Mouse (Mus musculus) MEL-GATA-1-ER (cell line): ENCODE measurements around the gene Apobec3.

Experiments
- DNase-seq: peaks from one replicate; pipeline ENCODE4 v3.0.0-alpha.2; 2012; ENCODE audit warnings: low read depth; ENCODE audit errors: extremely low read depth

The Apobec3 gene

GRCm38 (mm10) chr15:79891436-79892212 lies at the start of gene Apobec3:
Gene Apobec3, plus strand, starts transcription at chr15:79891659.
- DNase-seq: peak; percentile 76

DNA sequence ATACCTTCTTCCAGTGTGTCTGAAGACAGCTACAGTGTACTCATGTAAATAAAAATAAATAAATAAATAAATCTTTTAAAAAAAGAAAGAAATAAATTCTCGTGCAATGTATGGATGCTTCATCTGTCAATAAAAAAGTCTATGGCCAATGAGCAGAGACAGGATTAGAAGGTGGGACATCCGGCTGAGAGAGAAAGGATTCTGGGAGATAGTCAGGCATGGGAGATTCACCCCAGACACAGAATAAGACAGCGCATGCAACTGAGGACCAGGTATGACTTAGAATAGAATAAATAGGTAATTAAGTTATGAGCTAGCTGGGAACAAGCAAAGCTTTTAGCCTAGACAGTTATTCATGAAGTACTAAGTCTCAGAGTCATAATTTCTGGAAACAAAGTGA lies 48.5 kb upstream of the Apobec3 start:
- DNase-seq: no peak

- no peak for DNase-seq
Measured at GRCm38 (mm10) chr15:79845986-79846385, 45.5 kb upstream of the Apobec3 start.

DNA sequence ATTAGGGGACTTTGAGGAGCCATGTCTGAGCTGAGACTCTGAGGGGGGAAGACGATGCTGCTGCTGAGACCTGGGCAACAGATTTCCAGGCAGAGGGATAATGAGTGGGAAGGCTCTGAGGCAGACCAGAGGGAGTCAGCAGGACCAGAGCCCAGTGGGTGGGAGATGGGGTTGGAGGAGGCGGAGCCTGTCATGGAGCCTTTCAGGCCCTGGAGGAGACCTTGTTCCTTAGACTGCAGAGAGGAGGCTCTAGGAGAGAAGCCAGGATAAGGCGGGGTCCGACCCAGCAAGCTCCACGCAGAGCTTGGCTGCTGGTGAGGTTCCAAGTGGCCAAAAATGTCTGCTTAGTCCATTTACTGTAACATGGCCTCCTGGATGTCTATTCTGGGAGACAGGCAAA lies 44.4 kb upstream of the Apobec3 start:
- DNase-seq: no peak

GRCm38 (mm10) chr15:79850143-79850542 lies 41.3 kb upstream of the Apobec3 start:
- DNase-seq: no peak

- DNase-seq: no peak
Measured at GRCm38 (mm10) chr15:79858979-79859378, 32.5 kb upstream of the Apobec3 start.

GRCm38 (mm10) chr15:79859821-79860220 lies 31.6 kb upstream of the Apobec3 start:
- DNase-seq: no peak

DNA sequence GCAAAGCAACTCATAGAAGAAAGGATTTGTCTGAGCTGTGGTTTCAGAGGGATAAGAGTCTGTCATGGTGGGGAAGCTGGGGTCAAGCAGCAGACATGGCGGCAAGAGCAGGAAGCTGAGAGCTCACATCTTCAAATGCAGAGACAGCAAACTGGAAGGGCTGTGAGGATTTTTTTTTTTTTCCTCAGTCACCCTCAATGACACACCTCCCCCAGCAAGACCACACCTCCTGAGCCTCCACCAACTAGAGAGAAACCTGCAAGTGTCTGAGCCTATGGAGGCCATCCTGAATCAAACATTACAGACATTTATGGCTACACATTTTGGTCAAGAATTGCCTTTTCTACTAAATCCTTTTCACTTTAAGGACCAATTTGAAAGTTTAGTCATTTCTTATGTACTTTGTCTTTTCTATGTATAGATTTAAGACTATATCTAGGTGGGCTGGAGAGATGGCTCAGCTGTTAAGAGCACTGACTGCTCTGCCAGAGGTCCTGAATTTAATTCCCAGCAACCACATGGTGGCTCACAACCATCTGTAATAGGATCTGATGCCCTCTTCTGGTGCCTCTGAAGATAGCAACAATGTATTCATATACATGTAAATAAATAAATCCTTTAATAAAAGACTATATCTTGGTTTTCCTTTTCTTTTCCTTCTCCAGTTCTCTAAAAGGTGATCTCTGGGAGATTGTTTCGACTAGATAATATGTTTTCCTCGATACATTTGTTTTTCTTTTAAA lies 24.0 kb upstream of the Apobec3 start:
- DNase-seq: no peak

- DNase-seq: no peak
Measured at GRCm38 (mm10) chr15:79873545-79873944, 17.9 kb upstream of the Apobec3 start.

DNA sequence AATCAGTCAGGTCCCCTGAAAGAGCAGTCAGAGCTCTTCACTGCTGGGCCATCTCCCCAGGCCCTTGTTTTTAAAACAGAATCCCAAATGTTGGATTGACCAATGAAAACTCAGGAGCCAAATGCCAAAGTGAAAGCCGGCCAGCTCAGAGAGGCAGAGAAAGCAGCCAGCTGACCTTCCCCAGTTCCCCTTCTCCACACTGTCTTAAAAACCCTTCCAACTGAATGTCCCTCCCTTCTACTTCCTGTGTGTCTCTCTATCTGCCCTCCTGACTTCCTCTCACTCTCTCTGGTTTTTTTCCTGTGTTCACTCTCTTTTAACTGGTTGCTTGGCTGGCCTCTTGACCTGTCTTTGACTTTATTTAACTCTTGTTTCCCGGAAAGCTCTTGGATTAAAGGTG lies 17.5 kb upstream of the Apobec3 start:
- DNase-seq: peak; percentile 63

GRCm38 (mm10) chr15:79875261-79875995 lies 16.0 kb upstream of the Apobec3 start:
- no peak for DNase-seq

DNA sequence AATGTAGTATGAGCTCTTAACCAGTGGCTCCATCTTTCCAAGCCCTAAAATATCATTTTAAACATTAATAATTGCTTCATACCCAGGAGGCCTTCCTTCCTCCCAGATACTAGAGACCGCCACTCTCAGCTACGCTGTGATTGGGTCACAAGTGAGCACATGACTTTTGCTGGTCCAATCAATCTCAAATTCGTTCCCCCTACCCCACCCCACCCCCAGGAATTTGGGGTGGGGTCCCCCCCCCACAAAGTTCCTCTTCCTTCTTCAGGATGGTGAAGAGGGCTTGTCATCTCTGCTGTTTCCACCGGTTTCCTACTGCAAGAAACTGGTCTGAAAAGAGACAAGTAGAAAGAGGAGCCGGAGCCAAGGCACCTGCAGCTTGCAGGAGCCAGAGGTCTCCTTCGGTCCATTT lies 12.7 kb upstream of the Apobec3 start:
- peak; percentile 88 for DNase-seq

DNA sequence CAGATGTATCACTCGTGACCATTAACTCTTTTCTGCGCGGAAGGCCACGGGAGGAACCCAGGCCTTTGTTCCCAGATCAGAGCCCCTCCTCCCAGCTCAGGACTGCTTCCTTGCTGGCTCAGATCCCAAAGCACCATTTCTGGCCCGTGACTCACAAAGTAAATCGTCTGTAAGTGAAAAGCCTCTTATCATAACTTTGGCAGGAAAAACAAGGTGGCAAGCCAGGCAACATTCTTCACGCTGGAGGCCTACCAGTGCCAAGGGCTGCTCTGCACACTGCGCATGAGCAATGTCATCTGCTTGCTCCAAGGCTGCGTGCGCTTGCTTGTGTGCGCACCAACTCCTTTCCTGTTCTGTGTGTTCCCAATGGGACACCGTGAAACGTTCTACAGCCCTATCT lies 12.1 kb upstream of the Apobec3 start:
- peak; percentile 81 for DNase-seq

DNA sequence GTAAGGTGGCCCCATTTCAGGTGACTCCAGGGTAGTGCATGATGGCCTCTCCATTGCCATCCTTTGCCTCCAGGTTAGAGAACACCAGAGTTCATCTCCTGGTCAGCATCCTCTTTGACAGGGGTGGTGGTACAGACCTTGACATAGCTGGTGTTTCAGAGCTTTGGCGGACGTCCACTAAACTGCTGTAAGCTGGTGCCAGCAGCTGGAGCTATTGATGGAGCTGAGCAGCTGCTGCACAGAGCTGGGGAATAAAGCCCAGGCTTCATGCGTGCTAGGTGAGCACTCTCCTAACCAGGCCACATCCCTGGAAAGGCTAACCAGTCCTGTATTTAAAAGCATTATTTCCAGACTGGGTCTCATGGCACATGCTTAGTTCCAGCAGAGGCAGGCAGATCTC lies 11.0 kb upstream of the Apobec3 start:
- no peak for DNase-seq

DNA sequence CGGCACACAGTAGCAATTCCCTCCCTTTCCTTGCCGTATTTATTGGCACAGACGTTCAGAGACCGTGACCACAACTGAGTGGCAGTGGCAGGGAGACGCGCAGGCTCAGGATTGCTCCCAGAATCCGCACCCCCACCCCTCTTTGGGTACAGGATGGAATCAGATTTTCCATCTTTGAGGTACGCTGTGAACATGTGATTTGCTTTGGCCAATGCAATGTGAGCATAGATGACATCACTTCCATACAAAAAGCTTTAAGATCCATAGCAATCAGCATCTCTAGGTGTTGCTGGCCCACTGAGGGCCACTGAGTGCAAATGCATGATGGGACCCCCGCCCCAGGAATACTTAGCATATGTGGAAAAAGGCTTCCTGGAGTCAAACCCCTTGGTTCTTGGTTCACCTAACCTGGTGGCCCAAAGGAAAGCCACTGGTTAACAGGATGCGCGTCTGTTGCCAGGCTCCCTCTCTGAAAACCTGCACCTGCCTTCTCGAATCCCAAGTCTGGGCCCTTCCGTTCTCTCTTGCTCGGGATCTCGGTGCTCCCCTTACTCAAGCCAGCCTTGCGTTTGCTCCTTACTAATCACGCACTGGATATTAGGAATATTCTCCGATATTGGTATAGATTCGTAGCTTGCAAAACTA lies 8.7 kb upstream of the Apobec3 start:
- DNase-seq: no peak

GRCm38 (mm10) chr15:79883352-79883822 lies 8.1 kb upstream of the Apobec3 start:
- DNase-seq: no peak

DNA sequence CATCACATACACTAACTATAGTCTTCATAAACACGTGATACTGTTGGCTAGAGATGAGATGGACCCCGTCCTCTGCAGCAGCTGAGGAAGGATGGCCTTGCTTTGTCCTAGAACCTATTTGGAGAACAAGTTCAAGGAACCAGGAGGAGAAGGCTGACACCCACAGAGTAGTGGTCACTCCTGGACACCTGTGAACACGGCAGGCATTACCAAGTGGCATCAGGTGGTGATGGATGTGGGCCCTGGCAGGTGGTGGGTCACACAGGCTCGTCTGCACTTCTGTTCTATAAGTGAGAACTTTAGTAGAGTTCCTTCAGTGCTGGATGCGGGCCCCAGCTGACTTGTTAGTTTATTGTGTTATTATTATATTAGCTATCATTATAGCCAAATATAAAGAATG lies 6.6 kb upstream of the Apobec3 start:
- no peak for DNase-seq

GRCm38 (mm10) chr15:79892213-79892541 lies 718 bp downstream of the Apobec3 start:
- peak; percentile 59 for DNase-seq

DNA sequence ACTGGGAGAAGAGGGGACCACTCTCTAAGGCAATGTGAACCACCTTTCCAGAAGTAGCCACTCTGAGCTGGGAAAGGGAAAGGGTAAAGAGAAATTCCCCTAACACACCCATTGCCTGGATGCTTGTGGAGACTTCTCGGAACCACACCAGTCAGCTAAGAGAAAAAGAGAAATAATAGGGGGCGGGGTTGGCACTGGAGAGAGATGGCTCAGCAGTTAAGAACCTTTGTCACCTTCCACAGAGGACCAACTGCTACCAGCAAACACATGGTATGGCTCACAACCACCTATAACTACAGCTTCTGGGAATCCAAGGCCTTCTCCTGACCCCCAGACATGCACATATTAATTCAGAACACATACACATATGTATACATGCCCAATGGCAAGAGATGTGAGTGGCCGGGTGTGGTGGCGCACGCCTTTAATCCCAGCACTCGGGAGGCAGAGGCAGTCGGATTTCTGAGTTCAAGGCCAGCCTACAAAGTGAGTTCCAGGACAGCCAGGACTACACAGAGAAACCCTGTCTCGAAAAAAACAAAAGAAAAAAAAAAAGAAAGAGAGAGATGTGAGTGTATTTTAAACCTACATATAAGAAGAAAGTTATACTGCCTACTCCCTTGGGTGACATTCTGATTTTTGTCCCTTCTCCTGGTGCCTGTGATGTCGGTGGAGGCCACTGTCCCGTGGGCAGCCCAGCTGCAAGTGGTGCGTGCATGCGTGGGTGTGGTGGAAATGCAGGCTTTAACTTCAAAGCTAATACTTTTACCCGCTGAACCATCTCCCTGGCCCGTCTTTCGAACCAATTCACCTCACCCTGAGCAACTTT lies 1.8 kb downstream of the Apobec3 start:
- no peak for DNase-seq

DNA sequence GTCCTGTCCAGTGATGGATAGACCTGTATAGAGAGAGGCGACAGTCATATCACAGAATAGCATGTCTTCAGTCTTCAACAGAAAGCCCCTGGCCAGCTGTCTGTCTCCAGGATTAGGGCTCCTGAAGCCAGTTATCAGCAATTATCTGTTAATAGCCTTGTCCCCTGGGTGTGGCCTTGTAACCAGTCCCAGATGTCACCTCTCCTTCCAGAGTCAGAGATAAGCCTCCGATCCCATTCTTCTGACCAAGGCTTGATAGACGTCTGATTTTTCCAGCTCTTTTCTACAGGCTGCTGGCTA lies 2.3 kb downstream of the Apobec3 start:
- no peak for DNase-seq

DNA sequence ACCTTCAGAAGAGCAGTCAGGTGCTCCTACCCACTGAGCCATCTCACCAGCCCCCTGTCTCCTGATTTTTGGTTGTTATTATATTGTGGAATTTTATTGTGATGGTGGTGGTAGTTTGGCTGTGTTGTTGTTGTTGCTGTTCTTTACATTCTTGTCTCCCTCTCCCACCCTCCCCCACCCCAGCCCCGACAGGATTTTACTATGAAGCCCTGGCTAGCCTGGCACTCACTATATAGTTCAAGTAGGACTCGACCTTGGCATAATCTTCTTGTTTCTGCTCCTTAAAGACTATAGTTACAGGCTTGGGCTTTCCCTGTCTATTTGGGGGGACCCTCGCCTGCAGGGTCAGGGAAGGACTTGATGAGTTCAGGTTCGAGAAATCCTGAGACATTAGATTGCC lies 2.9 kb downstream of the Apobec3 start:
- DNase-seq: no peak
